Mouse (Mus musculus): ENCODE measurements at regions not wholly inside any gene's neighbourhood (a gene's known extent, or its start where the extent isn't known, plus 50 kb on each side); places are given as distances from the start of the nearest gene placed in this dataset.
A peak's percentile ranks its signal among the peaks of the same experiment; 100 is the strongest.

DNA sequence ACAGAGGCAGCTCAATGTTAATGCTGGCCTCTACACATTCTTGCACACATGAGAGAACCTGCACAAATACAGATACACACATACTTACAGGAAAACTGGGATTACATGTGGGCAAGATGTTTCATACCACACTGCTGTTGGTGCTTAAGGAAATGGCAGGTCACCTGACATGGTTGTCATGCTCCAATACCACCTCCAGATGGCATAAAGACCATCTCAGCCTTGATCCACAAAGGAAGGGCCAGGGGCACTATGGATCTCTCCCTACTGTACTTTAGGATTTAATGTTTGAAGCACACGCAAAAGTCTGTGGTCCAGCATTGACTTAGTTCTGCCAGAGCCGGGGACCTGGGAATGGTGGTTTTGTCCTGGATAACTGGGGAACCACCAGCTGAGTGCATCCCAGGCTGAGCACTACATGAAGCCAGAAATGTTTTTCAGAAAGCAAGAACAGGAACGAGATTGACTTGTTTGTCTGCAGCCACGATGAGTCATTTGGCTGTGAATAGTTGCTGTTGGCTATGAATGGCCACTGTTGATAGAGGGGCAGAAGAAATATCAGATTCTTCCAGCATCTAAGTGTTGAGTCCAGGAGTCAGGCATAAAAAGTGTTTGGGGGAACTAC lies 176.0 kb upstream of the Pabpc6 start:
- DNase-seq: no peak

DNA sequence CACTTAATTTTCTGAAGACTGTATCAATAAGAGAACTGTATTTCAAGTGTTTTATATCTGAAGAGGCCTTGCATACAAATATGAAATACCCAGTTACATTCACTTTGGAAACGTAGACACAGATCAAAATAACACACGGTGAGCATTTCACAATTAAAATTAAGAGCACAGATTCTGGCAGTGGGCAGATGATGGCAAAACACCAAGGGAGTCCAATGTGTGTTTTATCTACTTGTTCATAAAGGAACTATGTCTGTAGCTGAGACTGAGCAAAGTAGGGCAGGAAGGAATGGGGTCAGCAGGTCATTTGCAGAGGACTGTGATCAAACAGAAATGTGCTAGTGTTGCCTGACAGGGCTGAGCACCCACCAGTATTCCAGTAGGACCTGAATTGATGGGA lies 171.6 kb upstream of the Pabpc6 start:
- DNase-seq: no peak

DNA sequence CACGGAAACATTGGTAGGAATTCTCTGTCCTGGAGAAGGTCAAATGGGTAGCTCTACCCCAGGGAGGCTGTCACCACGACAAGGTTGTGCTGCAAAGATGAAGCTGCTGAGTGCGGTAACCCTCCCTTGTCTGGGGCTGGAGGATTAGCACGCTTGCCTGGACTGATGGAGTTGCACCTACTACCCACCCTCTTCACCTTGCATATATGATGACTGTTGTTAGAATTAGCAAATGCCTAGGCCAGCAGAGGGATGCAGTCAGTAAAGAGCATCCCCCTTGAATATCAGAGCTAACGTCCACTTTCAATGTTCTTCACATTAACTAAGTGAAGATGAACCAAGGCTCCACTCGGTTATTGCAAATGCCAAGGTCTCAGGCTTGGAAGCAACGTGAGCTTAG lies 169.7 kb upstream of the Pabpc6 start:
- no peak for DNase-seq

DNA sequence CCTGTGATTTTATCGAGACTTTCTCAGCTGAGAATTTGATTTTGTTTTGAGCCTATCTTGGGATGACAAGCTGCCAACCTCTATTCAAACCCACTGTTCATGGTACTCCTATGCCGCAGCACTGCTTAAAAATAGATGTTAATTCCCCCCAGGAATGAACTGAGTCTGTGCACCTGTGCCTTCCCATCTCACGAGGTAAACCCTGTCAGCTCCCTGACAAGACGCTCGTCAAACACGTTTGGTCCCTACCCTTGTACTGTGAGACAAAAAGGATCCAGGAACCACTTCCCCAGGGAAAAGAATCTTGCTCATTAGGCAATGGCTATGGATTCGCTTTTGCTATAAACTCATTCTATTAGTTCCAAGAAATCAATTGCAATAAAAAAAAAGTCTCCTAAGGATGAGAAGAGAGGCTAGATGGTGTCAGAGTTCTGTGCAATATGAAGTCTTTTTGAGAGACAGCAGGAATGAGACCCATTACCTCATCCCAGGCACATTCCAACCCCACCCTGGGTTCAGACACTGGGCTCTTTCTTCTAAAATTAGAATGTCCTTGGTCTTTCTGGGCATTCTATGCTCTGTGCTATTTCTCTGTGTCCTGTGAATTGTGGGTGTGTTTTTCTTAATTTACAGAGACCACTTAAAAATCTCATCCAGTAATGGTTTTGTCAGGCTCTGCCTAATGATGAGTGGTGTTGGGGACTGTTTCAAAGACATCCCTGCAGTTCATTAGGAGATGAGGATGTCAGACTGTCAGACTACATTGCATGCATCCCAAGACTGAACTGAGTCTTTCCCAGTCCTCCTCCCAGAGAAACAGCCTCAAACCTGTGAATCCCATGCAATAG lies 167.7 kb upstream of the Pabpc6 start:
- DNase-seq: no peak

DNA sequence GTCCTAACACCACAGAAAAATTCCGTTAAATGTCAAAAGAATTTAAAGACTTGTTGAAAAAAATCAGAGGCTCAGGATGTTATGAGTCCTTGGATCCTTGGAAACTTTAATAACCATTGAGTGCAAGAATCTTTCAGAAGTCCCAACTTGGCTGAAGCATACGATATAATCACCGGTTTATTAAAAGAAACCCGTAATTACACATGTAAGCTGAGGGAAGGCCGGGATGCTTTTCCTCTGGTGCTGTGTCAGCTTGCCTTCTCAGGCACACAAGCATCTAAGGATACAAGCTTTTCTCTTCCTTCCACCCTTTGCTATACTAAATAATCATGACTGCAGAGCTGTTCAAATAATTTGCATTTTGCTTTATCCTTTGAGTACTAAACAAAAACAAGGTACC lies 160.4 kb upstream of the Pabpc6 start:
- DNase-seq: no peak

DNA sequence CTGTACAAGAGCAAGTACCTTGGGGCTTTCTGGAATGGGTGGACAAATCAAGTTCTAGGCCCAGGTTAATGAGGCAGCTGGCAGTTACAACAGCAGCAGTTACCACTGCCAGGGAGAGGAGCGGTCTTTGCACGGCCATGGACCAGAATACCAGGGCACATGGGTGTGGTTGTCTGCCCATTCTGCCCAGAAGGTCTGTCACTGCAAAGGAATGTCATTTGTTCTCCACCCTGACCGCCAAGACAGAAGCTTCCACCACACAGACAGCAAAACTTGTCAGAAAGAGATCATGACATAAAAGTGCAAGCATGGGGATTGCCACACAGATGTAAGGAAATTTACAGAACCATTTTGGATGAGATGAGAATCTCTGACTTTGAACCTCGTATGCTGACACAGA lies 151.8 kb upstream of the Pabpc6 start:
- DNase-seq: no peak

DNA sequence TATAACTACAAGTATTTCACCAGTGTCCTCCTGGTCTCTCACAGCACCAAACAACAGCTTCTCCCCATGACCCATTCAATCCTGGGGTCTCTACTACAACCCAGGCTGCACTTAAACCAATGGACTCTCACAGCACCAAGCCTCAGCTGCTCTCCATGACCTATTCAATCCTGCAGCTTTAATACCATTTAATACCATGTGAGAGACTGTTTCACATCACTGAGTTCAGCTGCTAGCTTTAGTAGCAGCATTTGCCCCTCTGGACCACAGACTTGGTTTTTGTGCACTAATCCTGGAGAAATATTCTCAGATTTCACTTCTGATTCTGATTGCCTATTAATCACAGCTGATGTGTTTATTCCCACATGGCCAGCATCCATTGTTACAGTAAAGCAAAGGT lies 147.5 kb upstream of the Pabpc6 start:
- DNase-seq: no peak

DNA sequence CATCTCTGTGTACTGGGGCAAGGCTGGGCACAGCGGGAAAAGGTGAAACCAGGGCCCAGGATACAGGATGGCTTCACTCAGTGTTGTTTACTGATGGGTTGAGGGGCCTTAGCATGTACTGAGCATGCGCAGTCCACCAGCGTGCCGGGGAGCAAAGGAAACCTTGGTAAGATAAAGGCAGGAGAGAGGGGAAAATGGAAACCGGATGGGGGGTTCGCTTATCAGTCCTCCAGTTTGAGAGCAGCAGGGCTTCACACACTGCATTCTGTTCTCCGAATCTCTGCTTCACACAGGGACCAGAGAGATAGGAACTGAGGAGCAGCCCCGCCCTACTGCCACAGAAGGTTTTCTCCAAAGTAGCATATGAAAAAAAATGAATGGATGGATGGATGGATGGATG lies 127.6 kb upstream of the Pabpc6 start:
- no peak for DNase-seq

DNA sequence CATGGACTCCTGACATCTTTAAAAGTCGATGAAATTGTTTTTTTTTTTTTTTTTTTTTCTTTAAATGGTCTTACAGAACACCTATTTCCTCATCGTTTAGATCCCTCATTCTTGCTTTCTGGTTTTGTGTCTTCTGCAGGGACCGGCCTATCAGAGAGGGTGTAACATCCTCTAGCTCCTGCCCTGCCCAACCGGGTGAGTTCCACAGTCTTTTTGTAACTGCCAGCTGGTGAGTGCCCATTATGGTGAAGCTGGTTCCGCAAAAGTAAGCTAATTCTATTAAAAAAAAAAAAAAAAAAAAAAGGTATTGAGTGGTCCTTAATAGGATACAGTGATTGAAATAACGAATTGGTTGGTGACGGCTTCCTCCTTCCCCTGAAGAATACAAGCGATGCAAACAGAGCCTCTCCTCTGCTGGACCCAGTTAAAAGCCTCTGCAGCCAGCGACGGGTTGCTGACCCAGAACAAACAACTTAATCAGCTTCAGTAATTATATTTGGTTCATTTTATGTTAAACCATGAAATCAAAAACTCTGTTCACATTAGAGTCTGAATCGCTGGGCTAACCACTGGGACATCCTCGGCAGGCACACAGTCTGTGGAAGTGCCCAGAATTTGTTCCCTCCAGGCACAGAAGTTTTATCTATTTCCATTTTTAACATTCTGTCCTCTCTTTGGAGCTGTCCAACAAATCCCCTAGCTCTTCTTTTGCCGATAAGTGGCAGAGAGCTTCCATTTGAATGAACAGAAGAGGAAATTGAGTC lies 126.9 kb upstream of the Pabpc6 start:
- DNase-seq: no peak

DNA sequence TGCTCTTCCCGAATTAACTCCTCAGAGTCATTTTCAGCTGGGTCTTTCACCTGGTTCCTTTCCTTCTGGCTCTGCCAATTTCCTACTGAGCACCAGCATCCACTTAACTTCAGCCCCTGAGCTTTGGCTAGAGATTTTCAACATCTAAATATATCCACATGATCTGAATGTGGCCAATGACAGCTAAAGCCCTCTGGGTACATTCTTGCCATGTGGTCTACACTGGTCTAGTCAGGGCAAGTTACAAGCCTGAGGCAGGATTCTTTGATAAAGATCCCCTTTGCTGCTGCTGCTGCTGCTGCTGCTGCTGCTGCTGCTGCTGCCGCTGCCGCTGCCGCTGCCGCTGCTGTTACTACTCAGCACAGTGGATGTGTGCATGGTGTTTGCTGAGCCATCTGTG lies 109.3 kb upstream of the Pabpc6 start:
- no peak for DNase-seq

DNA sequence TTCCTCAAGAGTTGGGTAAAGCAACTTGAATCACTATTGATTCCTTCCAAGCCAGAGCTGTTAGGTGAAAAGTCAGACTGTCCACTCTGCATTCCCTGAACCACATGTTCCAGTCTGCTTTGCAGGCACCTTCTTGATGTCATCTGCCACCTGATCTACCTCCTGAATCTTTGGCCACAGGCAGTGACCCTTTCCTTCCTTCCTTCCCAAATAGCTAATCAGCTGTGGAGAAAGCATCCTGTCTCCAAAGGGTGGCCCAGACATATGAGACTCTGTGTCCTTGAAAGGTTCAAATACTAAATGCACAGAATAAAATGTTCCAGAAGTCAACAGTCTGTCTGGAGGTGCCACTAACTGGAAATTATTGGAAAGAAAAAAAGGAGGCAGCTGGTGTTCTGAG lies 107.6 kb upstream of the Pabpc6 start:
- DNase-seq: no peak

DNA sequence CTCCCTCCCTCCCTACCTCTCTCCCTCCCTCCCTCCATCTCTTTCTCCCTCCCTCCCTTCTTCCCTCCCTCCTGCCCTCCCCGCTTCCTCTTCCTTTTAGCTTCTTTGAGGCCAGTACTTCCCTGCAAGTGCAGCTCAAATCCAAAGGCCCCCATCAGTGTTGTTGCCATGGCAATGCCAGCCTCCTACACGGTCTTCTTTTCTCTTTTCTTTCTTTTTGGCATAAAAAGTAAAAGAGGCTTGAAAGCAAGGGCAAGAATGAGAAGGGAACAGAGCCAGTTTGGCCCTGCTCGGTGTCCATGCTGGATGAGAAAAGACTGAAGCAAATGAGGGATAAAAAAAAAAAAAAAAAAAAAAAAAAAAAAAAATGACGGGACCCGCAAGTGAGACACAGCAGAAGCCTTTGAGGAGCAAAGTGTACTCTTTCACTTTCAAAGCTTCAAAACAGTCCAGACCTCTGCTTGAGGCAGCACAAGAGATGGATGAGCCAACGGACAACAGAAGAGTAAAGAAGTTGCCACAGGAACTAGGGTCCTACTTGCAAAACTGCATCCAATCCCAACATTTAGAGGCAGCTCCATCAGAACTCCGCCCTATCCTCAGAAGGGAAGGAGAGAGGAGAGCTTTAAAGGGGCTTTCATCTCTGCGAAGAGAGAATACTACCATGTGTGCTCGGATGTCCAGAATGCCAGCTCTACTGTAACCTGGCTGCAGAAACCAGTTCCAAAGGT lies 106.9 kb upstream of the Pabpc6 start:
- DNase-seq: no peak

DNA sequence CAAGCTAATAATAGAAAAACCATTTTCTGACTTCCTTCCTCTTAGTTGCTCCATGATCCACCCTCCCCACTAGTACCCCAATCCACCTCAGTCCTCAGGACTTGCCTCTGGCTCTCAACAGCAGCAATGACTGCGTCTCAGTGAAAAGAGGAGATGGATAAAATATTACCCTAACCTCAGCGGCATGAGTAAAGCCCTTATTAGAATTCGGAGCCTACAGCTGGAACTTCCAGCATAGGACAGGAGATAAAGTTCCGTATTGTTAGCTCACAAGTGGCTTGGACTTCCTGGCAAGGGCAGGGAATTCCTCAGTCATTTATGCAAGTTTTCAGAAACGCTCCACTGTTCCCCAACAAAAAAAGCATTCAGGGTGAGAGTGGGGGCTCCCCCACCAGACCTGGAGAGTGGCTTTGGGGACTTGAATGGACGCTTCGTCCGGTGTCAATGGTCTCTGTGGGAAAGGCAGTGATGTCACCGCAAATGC lies 106.2 kb upstream of the Pabpc6 start:
- no peak for DNase-seq

DNA sequence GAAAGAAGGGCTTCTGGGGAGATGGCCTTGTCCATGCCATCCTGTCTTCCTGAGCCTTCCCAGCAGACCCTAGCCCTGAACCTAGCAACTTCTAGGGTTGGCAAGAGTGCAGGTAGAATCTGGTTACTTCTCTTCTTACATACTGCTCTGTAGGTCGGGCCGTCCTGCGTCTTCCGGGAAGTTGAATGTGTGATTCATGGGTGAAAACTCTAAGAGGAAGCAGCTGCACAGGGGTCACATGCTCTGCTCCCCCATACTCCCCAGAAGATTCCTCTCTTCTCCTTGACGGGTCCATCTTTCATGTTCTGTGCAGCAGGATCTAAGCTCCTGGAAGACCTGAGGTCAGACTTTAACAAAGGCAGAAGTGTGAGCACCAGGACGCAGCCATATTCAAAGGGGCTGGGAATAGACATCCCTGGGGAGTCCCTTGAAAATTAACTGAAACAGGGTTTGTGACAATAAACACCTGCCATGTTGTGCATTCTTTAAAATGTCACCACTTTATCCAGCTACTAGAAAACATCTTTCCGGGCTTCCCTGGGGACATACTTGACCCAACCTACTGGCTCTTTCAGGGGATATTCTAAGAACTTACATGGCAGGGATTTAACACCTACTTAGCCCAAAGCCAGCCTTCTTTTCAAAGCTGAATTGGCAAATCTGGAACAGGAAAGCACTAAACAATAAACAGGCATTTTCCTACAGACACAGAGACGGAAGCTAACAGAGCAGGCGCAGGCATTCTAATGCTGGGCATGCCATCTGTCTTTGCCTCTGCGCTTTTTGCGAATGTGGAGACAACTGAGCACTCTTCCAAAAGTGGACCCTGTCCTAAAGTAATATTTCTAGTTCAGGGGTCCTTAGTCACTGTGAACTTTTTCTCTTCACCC lies 105.5 kb upstream of the Pabpc6 start:
- no peak for DNase-seq

DNA sequence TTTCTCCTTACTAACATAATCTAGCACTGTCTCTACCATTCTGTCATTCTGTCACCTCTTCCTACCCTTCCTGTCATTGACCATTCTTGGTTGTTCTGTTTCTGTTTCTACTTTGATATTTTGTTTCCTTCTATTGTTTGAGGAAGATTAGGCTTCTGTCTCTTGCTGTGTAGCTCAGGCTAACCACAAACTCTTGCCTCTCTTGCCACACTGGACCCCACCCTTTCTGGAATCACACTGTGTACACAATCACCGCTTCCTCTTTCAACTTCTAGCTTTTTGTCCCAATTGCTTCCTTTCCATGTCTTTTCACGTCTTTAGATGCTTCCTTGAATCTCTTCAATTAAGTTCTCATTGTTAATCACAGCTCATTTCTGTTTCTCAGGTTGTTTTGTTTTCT lies 104.2 kb upstream of the Pabpc6 start:
- DNase-seq: peak in 1 of 2 experiments; percentile 26

DNA sequence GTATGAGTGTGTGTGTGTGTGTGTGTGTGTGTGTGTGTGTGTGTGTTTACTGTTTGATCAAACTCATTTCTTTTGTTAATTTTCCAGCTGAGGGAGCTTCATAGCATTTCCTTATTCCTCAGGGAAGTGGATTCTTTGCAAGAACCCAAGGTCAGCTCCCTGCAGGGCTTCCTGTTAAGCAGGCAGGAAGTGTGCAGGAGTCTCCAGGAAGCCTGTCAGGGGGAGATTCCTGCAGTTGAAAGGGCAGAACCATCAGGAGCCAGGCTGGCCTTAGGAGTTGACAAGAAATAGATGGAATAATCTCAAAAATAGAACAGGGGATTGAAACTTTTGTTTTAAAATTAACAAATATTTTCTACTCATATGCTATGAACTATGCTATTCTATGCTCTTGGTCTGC lies 98.8 kb upstream of the Pabpc6 start:
- DNase-seq: peak; percentile 50 to 76

DNA sequence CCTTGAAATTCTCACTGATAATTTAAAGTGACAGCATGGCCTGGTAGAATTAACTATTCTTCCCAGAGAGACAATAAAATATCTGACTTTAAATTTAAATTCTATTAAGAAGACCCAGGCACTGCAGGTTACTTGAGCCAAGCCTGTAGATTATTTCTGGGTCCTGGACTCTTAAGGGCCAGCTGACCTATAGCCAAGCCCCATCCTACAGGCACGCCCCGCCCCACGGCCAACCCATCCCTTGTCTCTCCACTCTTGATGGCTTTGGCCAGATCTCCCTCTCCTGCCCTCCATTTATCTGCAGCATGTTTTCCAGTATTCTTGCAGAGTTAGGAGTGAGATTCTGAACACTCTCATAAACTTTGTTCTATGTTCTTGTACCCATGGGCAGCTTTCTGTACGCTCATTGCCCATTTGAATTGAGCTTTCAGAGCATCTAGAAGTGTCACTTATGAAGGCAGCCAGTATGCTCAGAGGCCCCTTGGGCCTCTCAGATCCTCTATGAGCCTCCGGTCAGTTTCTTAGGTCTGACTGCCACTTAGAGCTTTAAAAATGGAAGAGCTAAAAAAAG lies 96.2 kb upstream of the Pabpc6 start:
- no peak for DNase-seq

DNA sequence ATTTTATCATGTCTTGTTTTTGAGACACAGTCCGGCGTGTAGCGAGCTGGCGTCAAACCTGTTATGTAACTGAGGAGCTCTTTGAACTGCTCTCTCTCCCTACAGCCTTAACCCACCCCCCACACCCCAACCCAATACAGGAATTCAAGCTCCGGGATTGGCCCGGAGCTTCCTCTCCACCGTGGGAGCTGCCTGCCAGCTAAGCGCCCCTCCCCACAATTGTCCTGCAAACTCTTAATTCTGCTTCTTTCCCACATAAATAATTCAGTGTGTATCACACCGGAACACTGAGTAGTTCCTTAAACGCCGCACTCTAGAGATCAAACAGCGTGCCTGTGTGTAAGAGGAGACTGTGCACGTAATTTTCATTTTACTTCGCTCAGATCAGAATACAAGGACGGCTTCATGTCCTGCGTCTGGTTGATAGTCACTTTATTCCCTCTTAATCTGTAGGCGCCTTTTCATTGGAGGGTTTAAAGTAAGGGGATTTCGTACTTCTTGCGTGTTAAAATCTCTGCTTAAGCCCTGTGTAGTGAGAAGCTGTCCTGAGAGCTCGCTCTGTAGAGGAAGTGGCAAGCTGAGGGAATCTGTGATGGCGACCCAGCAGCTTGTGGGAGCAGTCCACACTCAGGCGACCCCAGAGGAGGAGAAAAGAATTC lies 95.3 kb upstream of the Pabpc6 start:
- DNase-seq: peak; percentile 24 to 33

DNA sequence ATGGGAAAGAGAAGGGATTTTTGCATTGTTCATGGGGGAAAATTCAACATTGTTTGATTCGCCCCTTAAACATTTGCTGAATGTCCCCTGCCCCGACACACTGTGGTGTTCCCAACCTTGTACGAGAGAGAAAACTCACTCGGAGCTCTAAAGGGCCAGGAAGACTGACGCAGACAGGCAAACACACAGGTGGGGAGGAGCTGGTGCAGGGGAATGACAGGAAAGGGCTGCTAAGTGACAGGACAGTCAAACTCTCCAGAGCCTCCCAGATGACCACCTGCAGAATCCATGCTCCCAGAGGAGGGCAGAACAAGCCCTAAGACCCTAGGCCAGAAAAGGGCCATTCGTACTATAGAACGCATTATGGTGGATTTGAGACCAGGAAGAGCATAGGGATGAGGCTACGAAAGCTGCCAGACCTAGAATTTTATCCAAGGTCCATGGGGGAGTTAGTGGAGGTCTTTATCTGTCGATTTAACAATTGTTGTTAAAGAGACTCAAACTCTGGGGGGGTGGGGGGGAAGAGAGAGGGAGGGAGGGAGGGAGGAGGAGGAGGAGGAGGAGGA lies 94.6 kb upstream of the Pabpc6 start:
- no peak for DNase-seq

DNA sequence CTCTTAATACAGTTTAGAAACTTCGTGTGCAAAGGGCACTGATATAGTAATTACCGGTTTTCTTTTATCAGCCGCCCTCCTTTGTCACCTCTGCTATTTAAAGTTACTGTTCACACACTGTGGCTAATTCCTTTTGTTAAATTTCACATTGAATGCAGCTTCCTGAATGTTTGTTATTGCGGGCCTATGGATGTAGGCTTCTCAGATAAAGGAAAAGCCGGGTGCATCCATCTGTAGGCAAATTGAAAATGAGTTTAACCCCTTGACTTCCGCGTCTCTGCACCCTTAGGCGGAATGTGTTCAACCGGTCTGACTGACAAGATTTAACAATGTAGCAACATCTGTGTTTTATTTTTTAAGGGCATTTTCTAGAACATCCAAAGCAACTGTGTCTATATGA lies 93.6 kb upstream of the Pabpc6 start:
- no peak for DNase-seq

DNA sequence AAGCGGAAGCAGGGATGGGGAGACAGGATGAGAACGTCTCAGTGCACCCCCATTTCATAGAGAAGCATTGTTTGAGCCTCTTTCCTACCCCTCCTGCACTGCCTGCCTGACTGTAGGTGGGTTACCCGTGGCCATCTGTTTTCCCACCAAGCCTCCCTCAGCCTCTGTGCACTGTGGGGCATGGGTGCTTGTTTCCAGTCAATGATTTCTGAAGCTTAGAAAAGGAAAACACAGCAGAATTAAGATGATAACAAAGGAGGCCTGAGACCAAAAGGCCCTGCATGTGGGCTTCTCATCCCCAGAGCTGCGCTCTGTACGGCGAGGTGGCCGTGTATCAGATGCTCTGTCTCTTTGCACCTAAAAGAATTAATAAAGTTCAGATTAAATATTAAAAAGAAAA lies 92.9 kb upstream of the Pabpc6 start:
- no peak for DNase-seq

All from lung, postnatal 4 days (tissue).